Mouse (Mus musculus): ENCODE measurements at regions not wholly inside any gene's neighbourhood (a gene's known extent, or its start where the extent isn't known, plus 50 kb on each side); places are given as distances from the start of the nearest gene placed in this dataset.

GRCm38 (mm10) chr3:115766153-115766552, 51.3 kb upstream of the S1pr1 start:
- Histone ChIP-seq H3K4me3 (replicated peaks; ENCODE audit: low read length) (no peak overlapping the region), H3K9me3 (ENCODE audit: control insufficient read depth, low read length) (no peaks in the 10 kb centered on the region), H3K9ac (ENCODE audit: low read depth, low read length, severe bottlenecking) (no peak overlapping the region), H3K27me3 (ENCODE audit: control insufficient read depth, insufficient read depth, low read length) (no peaks in the 10 kb centered on the region), H3K27ac (replicated peaks; ENCODE audit: low read depth, low read length) (no peak overlapping the region), H3K36me3 (ENCODE audit: control insufficient read depth, insufficient read depth, low read length) (no peaks in the 10 kb centered on the region), H3K4me2 (replicated peaks; ENCODE audit: low read depth, low read length, severe bottlenecking) (no peak overlapping the region), H3K4me1 (ENCODE audit: control insufficient read depth, insufficient read depth, low read length) (no peaks in the 10 kb centered on the region)
- WGBS, result 68% methylated on average over 8 of the region's 8 CpGs
- DNase-seq (ENCODE audit: low spot score), result peak; percentile 42
- ATAC-seq (ENCODE audit: low FRiP score, low read depth), result no peak
- TF ChIP-seq POLR2A (IDR thresholded peaks at IDR 0.05; ENCODE audit: borderline replicate concordance, extremely low read depth, insufficient read depth, insufficient read length), result no peak

- H3K4me3 ChIP-seq (replicated peaks; ENCODE audit: low read length), result no peak overlapping the region
- no peak for TF ChIP-seq POLR2A (IDR thresholded peaks at IDR 0.05; ENCODE audit: borderline replicate concordance, extremely low read depth, insufficient read depth, insufficient read length)
These were observed 53.4 kb upstream of the S1pr1 start for GRCm38 (mm10) chr3:115768290-115768689.

GRCm38 (mm10) chr3:115768761-115769530, 54.1 kb upstream of the S1pr1 start:
- ATAC-seq (ENCODE audit: low FRiP score, low read depth) (no peak), DNase-seq (ENCODE audit: low spot score) (peak; percentile 47)
- Histone ChIP-seq H3K9ac (ENCODE audit: low read depth, low read length, severe bottlenecking) (no peak overlapping the region), H3K27ac (replicated peaks; ENCODE audit: low read depth, low read length) (no peak overlapping the region), H3K4me2 (replicated peaks; ENCODE audit: low read depth, low read length, severe bottlenecking) (no peak overlapping the region), H3K4me3 (replicated peaks; ENCODE audit: low read length) (no peak overlapping the region), H3K27me3 (ENCODE audit: control insufficient read depth, insufficient read depth, low read length) (no peaks in the 10 kb centered on the region), H3K4me1 (ENCODE audit: control insufficient read depth, insufficient read depth, low read length) (no peaks in the 10 kb centered on the region), H3K36me3 (ENCODE audit: control insufficient read depth, insufficient read depth, low read length) (no peaks in the 10 kb centered on the region), H3K9me3 (ENCODE audit: control insufficient read depth, low read length) (no peaks in the 10 kb centered on the region)
- TF ChIP-seq POLR2A (IDR thresholded peaks at IDR 0.05; ENCODE audit: borderline replicate concordance, extremely low read depth, insufficient read depth, insufficient read length), result no peak
- 79% methylated on average over 19 of the region's 19 CpGs for WGBS

More at GRCm38 (mm10) chr3:115768290-115768689, 53.4 kb upstream of the S1pr1 start:
- no peak overlapping the region for H3K27ac ChIP-seq (replicated peaks; ENCODE audit: low read depth, low read length)
- H3K36me3 ChIP-seq (ENCODE audit: control insufficient read depth, insufficient read depth, low read length), result no peaks in the 10 kb centered on the region
- no peak overlapping the region for H3K4me2 ChIP-seq (replicated peaks; ENCODE audit: low read depth, low read length, severe bottlenecking)
- DNase-seq (ENCODE audit: low spot score) (no peak), ATAC-seq (ENCODE audit: low FRiP score, low read depth) (no peak)
- H3K9ac ChIP-seq (ENCODE audit: low read depth, low read length, severe bottlenecking), result no peak overlapping the region
- H3K4me1 ChIP-seq (ENCODE audit: control insufficient read depth, insufficient read depth, low read length), result no peaks in the 10 kb centered on the region
- no peaks in the 10 kb centered on the region for H3K27me3 ChIP-seq (ENCODE audit: control insufficient read depth, insufficient read depth, low read length)
- 100% methylated on average over 1 of the region's 1 CpGs for WGBS
- H3K9me3 ChIP-seq (ENCODE audit: control insufficient read depth, low read length), result no peaks in the 10 kb centered on the region

GRCm38 (mm10) chr3:115772676-115773075, 57.8 kb upstream of the S1pr1 start:
- Histone ChIP-seq H3K27me3 (ENCODE audit: control insufficient read depth, insufficient read depth, low read length) (no peaks in the 10 kb centered on the region), H3K4me2 (replicated peaks; ENCODE audit: low read depth, low read length, severe bottlenecking) (no peak overlapping the region), H3K36me3 (ENCODE audit: control insufficient read depth, insufficient read depth, low read length) (no peaks in the 10 kb centered on the region), H3K4me3 (replicated peaks; ENCODE audit: low read length) (no peak overlapping the region), H3K27ac (replicated peaks; ENCODE audit: low read depth, low read length) (no peak overlapping the region), H3K9me3 (ENCODE audit: control insufficient read depth, low read length) (no peaks in the 10 kb centered on the region), H3K4me1 (ENCODE audit: control insufficient read depth, insufficient read depth, low read length) (no peaks in the 10 kb centered on the region), H3K9ac (ENCODE audit: low read depth, low read length, severe bottlenecking) (no peak overlapping the region)
- ATAC-seq (ENCODE audit: low FRiP score, low read depth), result no peak
- DNase-seq (ENCODE audit: low spot score), result no peak
- 74% methylated on average over 5 of the region's 5 CpGs for WGBS
- TF ChIP-seq POLR2A (IDR thresholded peaks at IDR 0.05; ENCODE audit: borderline replicate concordance, extremely low read depth, insufficient read depth, insufficient read length), result no peak

GRCm38 (mm10) chr3:115774321-115774720, 59.4 kb upstream of the S1pr1 start:
- Histone ChIP-seq H3K4me1 (ENCODE audit: control insufficient read depth, insufficient read depth, low read length) (no peaks in the 10 kb centered on the region), H3K4me3 (replicated peaks; ENCODE audit: low read length) (no peak overlapping the region), H3K36me3 (ENCODE audit: control insufficient read depth, insufficient read depth, low read length) (no peaks in the 10 kb centered on the region), H3K4me2 (replicated peaks; ENCODE audit: low read depth, low read length, severe bottlenecking) (no peak overlapping the region), H3K9ac (ENCODE audit: low read depth, low read length, severe bottlenecking) (no peak overlapping the region), H3K27me3 (ENCODE audit: control insufficient read depth, insufficient read depth, low read length) (no peaks in the 10 kb centered on the region), H3K27ac (replicated peaks; ENCODE audit: low read depth, low read length) (no peak overlapping the region), H3K9me3 (ENCODE audit: control insufficient read depth, low read length) (no peaks in the 10 kb centered on the region)
- WGBS, result 83% methylated on average over 8 of the region's 8 CpGs
- ATAC-seq (ENCODE audit: low FRiP score, low read depth), result no peak
- no peak for TF ChIP-seq POLR2A (IDR thresholded peaks at IDR 0.05; ENCODE audit: borderline replicate concordance, extremely low read depth, insufficient read depth, insufficient read length)
- no peak for DNase-seq (ENCODE audit: low spot score)
